Mouse (Mus musculus) forebrain, embryonic 16.5 days (tissue): ENCODE measurements around the gene Htr3a. TPM values are rescaled to one million over a fixed set of nuclear protein-coding genes. Genes with fewer than 3 reads are reported as not detected.

ENCODE experiments used
- ATAC-seq: fragments of 200-750 bp; cut with Nextera tagmentation; 2 replicates; pipeline ENCODE4 v1.8.0; 2017; ENCODE audit warnings: mild to moderate bottlenecking, moderate library complexity
- H3K27ac ChIP-seq: fragments of 300-500 bp; sonication (generic); 2 replicates; pipeline ENCODE4 v1.5.1; 2014; ENCODE audit warnings: low read length, control low read depth
- H3K27me3 ChIP-seq: fragments of 300-500 bp; sonication (generic); replicated peaks from 2 replicates; pipeline ENCODE4 v1.6.1; 2014; ENCODE audit warnings: low read length; ENCODE audit not compliant: control insufficient read depth, insufficient read depth
- H3K36me3 ChIP-seq: fragments of 300-500 bp; sonication (generic); 2 replicates; pipeline ENCODE4 v1.6.1; 2014; ENCODE audit not compliant: control insufficient read depth, insufficient read depth
- H3K4me1 ChIP-seq: fragments of 300-500 bp; sonication (generic); replicated peaks from 2 replicates; pipeline ENCODE4 v1.6.1; 2014; ENCODE audit warnings: low read length; ENCODE audit not compliant: control insufficient read depth, insufficient read depth
- H3K4me2 ChIP-seq: fragments of 300-500 bp; sonication (generic); 2 replicates; pipeline ENCODE4 v1.6.1; 2014; ENCODE audit warnings: mild to moderate bottlenecking, low read length, control low read depth
- H3K4me3 ChIP-seq: fragments of 300-500 bp; sonication (generic); replicated peaks from 2 replicates; pipeline ENCODE4 v1.5.1; 2014; ENCODE audit warnings: mild to moderate bottlenecking, low read length, control low read depth
- H3K9ac ChIP-seq: fragments of 300-500 bp; sonication (generic); replicated peaks from 2 replicates; pipeline ENCODE4 v1.6.1; 2014; ENCODE audit warnings: low read depth, low read length, control low read depth
- H3K9me3 ChIP-seq: fragments of 300-500 bp; sonication (generic); 2 replicates; pipeline ENCODE4 v1.6.1; 2016; ENCODE audit warnings: low read length; ENCODE audit not compliant: control insufficient read depth
- WGBS: fragments of 180-500 bp; shearing (Covaris S2); extraction: QIAGEN DNeasy Blood & Tissue Kit; methylation state at CpG from one replicate; pipeline ENCODE4 v1.1.7; 2014; 5-methylcytosine and 5-hydroxymethylcytosine counted together
- polyA plus RNA-seq: library from polyadenylated mRNA; unstranded; fragments of >200 nt; fragmentation: Nextera tagmentation; extraction: Ambion mirVana; gene quantifications from 2 replicates; pipeline ENCODE4 v1.2.1, GENCODE M21; 2015

The Htr3a gene
- polyA plus RNA-seq, 1 experiment from 2014 or later = 5.9 TPM

GRCm38 (mm10) chr9:48895819-48896536 is 14.9 kb downstream of the Htr3a start:
- peaks cover 23% of the 10 kb centered on the region for H3K4me1 ChIP-seq
- H3K36me3 ChIP-seq = no peaks in the 10 kb centered on the region
- peak overlapping the region; percentile 30 for H3K4me3 ChIP-seq
- 2% methylated on average over 18 of the region's 18 CpGs for WGBS
- ATAC-seq = peak; percentile 86
- H3K9me3 ChIP-seq = no peaks in the 10 kb centered on the region
- H3K27ac ChIP-seq = peak overlapping the region; percentile 48
- no peaks in the 10 kb centered on the region for H3K27me3 ChIP-seq
- peak overlapping the region; percentile 55 for H3K4me2 ChIP-seq
- H3K9ac ChIP-seq = 0 out of 2 replicates have a peak overlapping the region, but pooled peaks have one; percentile 45

GRCm38 (mm10) chr9:48894755-48895154 is 16.1 kb downstream of the Htr3a start:
- no peaks in the 10 kb centered on the region for H3K36me3 ChIP-seq
- H3K27ac ChIP-seq = no peak overlapping the region; the same call in 1 of the 2 replicates
- 49% methylated on average over 6 of the region's 6 CpGs for WGBS
- no peak overlapping the region for H3K4me2 ChIP-seq
- H3K27me3 ChIP-seq = no peaks in the 10 kb centered on the region
- no peaks in the 10 kb centered on the region for H3K9me3 ChIP-seq
- H3K9ac ChIP-seq = no peak overlapping the region
- no peak overlapping the region for H3K4me3 ChIP-seq
- peaks cover 23% of the 10 kb centered on the region for H3K4me1 ChIP-seq
- ATAC-seq = no peak

- H3K27ac ChIP-seq = no peak overlapping the region
Measured at GRCm38 (mm10) chr9:48893986-48894385, 16.9 kb downstream of the Htr3a start.

GRCm38 (mm10) chr9:48889093-48889492 is 21.8 kb downstream of the Htr3a start:
- Histone ChIP-seq H3K9ac (no peak overlapping the region), H3K27me3 (no peaks in the 10 kb centered on the region), H3K9me3 (peaks cover 3% of the 10 kb centered on the region; the same call in 1 of the 2 replicates), H3K4me1 (peaks cover 3% of the 10 kb centered on the region), H3K4me3 (no peak overlapping the region), H3K27ac (no peak overlapping the region), H3K36me3 (no peaks in the 10 kb centered on the region), H3K4me2 (no peak overlapping the region)
- 66% methylated on average over 7 of the region's 7 CpGs for WGBS
- ATAC-seq = no peak

More at GRCm38 (mm10) chr9:48893986-48894385, 16.9 kb downstream of the Htr3a start:
- peak; percentile 47 for ATAC-seq
- Histone ChIP-seq H3K9ac (no peak overlapping the region), H3K4me1 (peaks cover 23% of the 10 kb centered on the region), H3K27me3 (no peaks in the 10 kb centered on the region), H3K36me3 (no peaks in the 10 kb centered on the region), H3K9me3 (no peaks in the 10 kb centered on the region), H3K4me2 (no peak overlapping the region), H3K4me3 (no peak overlapping the region)
- WGBS = 25% methylated on average over 3 of the region's 3 CpGs

GRCm38 (mm10) chr9:48872896-48873295 is 38.0 kb downstream of the Htr3a start:
- H3K27ac ChIP-seq = no peak overlapping the region
- ATAC-seq = no peak
- no peaks in the 10 kb centered on the region for H3K36me3 ChIP-seq
- H3K4me3 ChIP-seq = no peak overlapping the region
- no peaks in the 10 kb centered on the region for H3K27me3 ChIP-seq
- H3K9ac ChIP-seq = no peak overlapping the region
- H3K9me3 ChIP-seq = no peaks in the 10 kb centered on the region
- WGBS = 89% methylated on average over 8 of the region's 8 CpGs
- H3K4me2 ChIP-seq = no peak overlapping the region
- H3K4me1 ChIP-seq = no peaks in the 10 kb centered on the region

- no peak overlapping the region for H3K4me2 ChIP-seq
Measured at GRCm38 (mm10) chr9:48866523-48867121, 44.3 kb downstream of the Htr3a start.

GRCm38 (mm10) chr9:48865235-48865634 is 45.7 kb downstream of the Htr3a start:
- no peaks in the 10 kb centered on the region for H3K9me3 ChIP-seq

More at GRCm38 (mm10) chr9:48866523-48867121, 44.3 kb downstream of the Htr3a start:
- no peak overlapping the region for H3K9ac ChIP-seq
- H3K4me1 ChIP-seq = peaks cover 7% of the 10 kb centered on the region
- no peaks in the 10 kb centered on the region for H3K36me3 ChIP-seq
- no peak overlapping the region for H3K4me3 ChIP-seq
- H3K27me3 ChIP-seq = 0 out of 2 replicates have a peak, but pooled peaks cover 2% of the 10 kb centered on the region
- WGBS = 20% methylated on average over 12 of the region's 12 CpGs
- no peaks in the 10 kb centered on the region for H3K9me3 ChIP-seq
- no peak overlapping the region for H3K27ac ChIP-seq
- no peak for ATAC-seq

GRCm38 (mm10) chr9:48861481-48861880 is 49.4 kb downstream of the Htr3a start:
- whole genome bisulfite sequencing = 81% methylated on average over 10 of the region's 10 CpGs
- no peak overlapping the region for H3K9ac ChIP-seq
- ATAC-seq = no peak

More at GRCm38 (mm10) chr9:48865235-48865634, 45.7 kb downstream of the Htr3a start:
- Histone ChIP-seq H3K4me2 (no peak overlapping the region), H3K27me3 (0 out of 2 replicates have a peak, but pooled peaks cover 2% of the 10 kb centered on the region), H3K4me1 (peaks cover 7% of the 10 kb centered on the region), H3K4me3 (no peak overlapping the region), H3K9ac (no peak overlapping the region), H3K36me3 (no peaks in the 10 kb centered on the region), H3K27ac (no peak overlapping the region)
- WGBS = 52% methylated on average over 9 of the region's 9 CpGs
- ATAC-seq = no peak

GRCm38 (mm10) chr9:48860526-48860845 is 50.4 kb downstream of the Htr3a start:
- Histone ChIP-seq H3K9me3 (no peaks in the 10 kb centered on the region), H3K4me2 (no peak overlapping the region), H3K4me3 (no peak overlapping the region), H3K27ac (no peak overlapping the region), H3K27me3 (0 out of 2 replicates have a peak, but pooled peaks cover 2% of the 10 kb centered on the region), H3K9ac (no peak overlapping the region), H3K36me3 (no peaks in the 10 kb centered on the region), H3K4me1 (no peaks in the 10 kb centered on the region)
- ATAC-seq = peak; percentile 47; the same call in 1 of the 2 replicates
- WGBS = 2% methylated on average over 6 of the region's 6 CpGs

More at GRCm38 (mm10) chr9:48861481-48861880, 49.4 kb downstream of the Htr3a start:
- Histone ChIP-seq H3K4me3 (no peak overlapping the region), H3K4me1 (peaks cover under 1% of the 10 kb centered on the region), H3K36me3 (no peaks in the 10 kb centered on the region), H3K4me2 (no peak overlapping the region), H3K27ac (no peak overlapping the region), H3K27me3 (0 out of 2 replicates have a peak, but pooled peaks cover 2% of the 10 kb centered on the region), H3K9me3 (no peaks in the 10 kb centered on the region)
